Mouse (Mus musculus) limb, embryonic 10.5 days (tissue): Measurements from ENCODE around the gene Egflam. TPM values are rescaled to one million over a fixed set of nuclear protein-coding genes. Genes with fewer than 3 reads are reported as not detected.
A peak's percentile ranks its signal among the peaks of the same experiment; 100 is the strongest.

ENCODE experiments used
- DNase-seq: peaks from one replicate; pipeline ENCODE4 v3.0.0-alpha.2; 2017; ENCODE audit warnings: low spot score
- H3K27ac ChIP-seq: fragments of 300-500 bp; sonication (generic); 2 replicates; pipeline ENCODE4 v1.5.1; 2016; ENCODE audit warnings: mild to moderate bottlenecking
- H3K27me3 ChIP-seq: fragments of 300-500 bp; sonication (generic); 2 replicates; pipeline ENCODE4 v1.6.1; 2016; ENCODE audit warnings: low read depth, mild to moderate bottlenecking; ENCODE audit not compliant: poor library complexity, severe bottlenecking
- H3K36me3 ChIP-seq: fragments of 300-500 bp; sonication (generic); 2 replicates; pipeline ENCODE4 v1.6.1; 2016; ENCODE audit warnings: mild to moderate bottlenecking, moderate library complexity
- H3K4me1 ChIP-seq: fragments of 300-500 bp; sonication (generic); 2 replicates; pipeline ENCODE4 v1.6.1; 2016
- H3K4me3 ChIP-seq: fragments of 300-500 bp; sonication (generic); 2 replicates; pipeline ENCODE4 v1.5.1; 2016; ENCODE audit warnings: mild to moderate bottlenecking, moderate library complexity
- H3K9me3 ChIP-seq: fragments of 300-500 bp; sonication (generic); replicated peaks from 2 replicates; pipeline ENCODE4 v1.6.1; 2016; ENCODE audit warnings: mild to moderate bottlenecking
- WGBS: fragments of 180-500 bp; shearing (Covaris S2); methylation state at CpG from one replicate; pipeline ENCODE4 v1.1.7; 2016; 5-methylcytosine and 5-hydroxymethylcytosine counted together
- polyA plus RNA-seq: library from polyadenylated mRNA; unstranded; fragments of >200 nt; fragmentation: Nextera tagmentation; extraction: Ambion mirVana; gene quantifications from 2 replicates; pipeline ENCODE4 v1.2.1, GENCODE M21; 2016

Egflam gene
- polyA plus RNA-seq, 1 experiment from 2014 or later = 11.4 TPM

GRCm38 (mm10) chr15:7203606-7204330 lies 194.4 kb downstream of the Egflam start:
- Histone ChIP-seq H3K4me3 (no peak overlapping the region), H3K27ac (peak overlapping the region; percentile 62), H3K27me3 (no peaks in the 10 kb centered on the region), H3K9me3 (no peaks in the 10 kb centered on the region), H3K4me1 (peaks cover 63% of the 10 kb centered on the region), H3K36me3 (0 out of 2 replicates have a peak, but pooled peaks cover 6% of the 10 kb centered on the region)
- 63% methylated on average over 9 of the region's 9 CpGs for WGBS
- DNase-seq = no peak

GRCm38 (mm10) chr15:7202981-7203380 lies 195.2 kb downstream of the Egflam start:
- H3K27me3 ChIP-seq = no peaks in the 10 kb centered on the region
- no peaks in the 10 kb centered on the region for H3K9me3 ChIP-seq
- H3K4me3 ChIP-seq = no peak overlapping the region
- WGBS = 95% methylated on average over 5 of the region's 5 CpGs
- peaks cover 69% of the 10 kb centered on the region for H3K4me1 ChIP-seq
- 0 out of 2 replicates have a peak, but pooled peaks cover 6% of the 10 kb centered on the region for H3K36me3 ChIP-seq
- H3K27ac ChIP-seq = peak overlapping the region; percentile 62; the same call in 1 of the 2 replicates
- no peak for DNase-seq

GRCm38 (mm10) chr15:7201421-7202380 lies 196.5 kb downstream of the Egflam start:
- H3K36me3 ChIP-seq = no peaks in the 10 kb centered on the region
- DNase-seq = no peak
- H3K27ac ChIP-seq = peak overlapping the region; percentile 57
- WGBS = 73% methylated on average over 9 of the region's 9 CpGs
- H3K9me3 ChIP-seq = no peaks in the 10 kb centered on the region
- H3K4me3 ChIP-seq = no peak overlapping the region
- H3K4me1 ChIP-seq = peaks cover 70% of the 10 kb centered on the region
- H3K27me3 ChIP-seq = no peaks in the 10 kb centered on the region

GRCm38 (mm10) chr15:7200286-7200685 lies 197.9 kb downstream of the Egflam start:
- Histone ChIP-seq H3K36me3 (no peaks in the 10 kb centered on the region), H3K9me3 (no peaks in the 10 kb centered on the region), H3K4me1 (peaks cover 64% of the 10 kb centered on the region), H3K27me3 (no peaks in the 10 kb centered on the region), H3K27ac (no peak overlapping the region), H3K4me3 (no peak overlapping the region)
- 77% methylated on average over 6 of the region's 6 CpGs for WGBS
- no peak for DNase-seq

GRCm38 (mm10) chr15:7198816-7199215 lies 199.4 kb downstream of the Egflam start:
- no peak for DNase-seq

GRCm38 (mm10) chr15:7197652-7198445 lies 200.3 kb downstream of the Egflam start:
- Histone ChIP-seq H3K27ac (peak overlapping the region; percentile 50; the same call in 1 of the 2 replicates), H3K36me3 (no peaks in the 10 kb centered on the region), H3K27me3 (no peaks in the 10 kb centered on the region), H3K4me3 (no peak overlapping the region), H3K4me1 (peaks cover 67% of the 10 kb centered on the region), H3K9me3 (no peaks in the 10 kb centered on the region)
- 78% methylated on average over 3 of the region's 3 CpGs for WGBS
- DNase-seq = no peak

More at GRCm38 (mm10) chr15:7198816-7199215, 199.4 kb downstream of the Egflam start:
- H3K9me3 ChIP-seq = no peaks in the 10 kb centered on the region
- no peak overlapping the region for H3K4me3 ChIP-seq
- no peaks in the 10 kb centered on the region for H3K36me3 ChIP-seq
- peaks cover 66% of the 10 kb centered on the region for H3K4me1 ChIP-seq
- H3K27ac ChIP-seq = peak overlapping the region; percentile 67
- 61% methylated on average over 2 of the region's 2 CpGs for WGBS
- H3K27me3 ChIP-seq = no peaks in the 10 kb centered on the region

- DNase-seq = no peak
- H3K4me3 ChIP-seq = no peak overlapping the region
- 67% methylated on average over 6 of the region's 6 CpGs for WGBS
- H3K27ac ChIP-seq = peak overlapping the region; percentile 44; the same call in 1 of the 2 replicates
- H3K36me3 ChIP-seq = peaks cover 23% of the 10 kb centered on the region
- no peaks in the 10 kb centered on the region for H3K27me3 ChIP-seq
- H3K9me3 ChIP-seq = no peaks in the 10 kb centered on the region
- H3K4me1 ChIP-seq = peaks cover 51% of the 10 kb centered on the region
Observed at GRCm38 (mm10) chr15:7194748-7195221, 203.4 kb downstream of the Egflam start.

GRCm38 (mm10) chr15:7194147-7194720 lies 204.0 kb downstream of the Egflam start:
- H3K4me3 ChIP-seq = no peak overlapping the region
- H3K27me3 ChIP-seq = no peaks in the 10 kb centered on the region
- peaks cover 28% of the 10 kb centered on the region for H3K36me3 ChIP-seq
- H3K4me1 ChIP-seq = peaks cover 46% of the 10 kb centered on the region
- no peak for DNase-seq
- H3K9me3 ChIP-seq = no peaks in the 10 kb centered on the region
- WGBS = 41% methylated on average over 13 of the region's 13 CpGs
- peak overlapping the region; percentile 50; the same call in 1 of the 2 replicates for H3K27ac ChIP-seq

- no peak for DNase-seq
- Histone ChIP-seq H3K36me3 (peaks cover 30% of the 10 kb centered on the region), H3K27ac (no peak overlapping the region), H3K9me3 (no peaks in the 10 kb centered on the region), H3K4me3 (no peak overlapping the region), H3K27me3 (no peaks in the 10 kb centered on the region), H3K4me1 (peaks cover 31% of the 10 kb centered on the region)
- 89% methylated on average over 2 of the region's 2 CpGs for WGBS
Observed at GRCm38 (mm10) chr15:7192582-7192981, 205.6 kb downstream of the Egflam start.

GRCm38 (mm10) chr15:7191074-7191473 lies 207.1 kb downstream of the Egflam start:
- 79% methylated on average over 4 of the region's 4 CpGs for WGBS
- DNase-seq = no peak
- Histone ChIP-seq H3K27ac (no peak overlapping the region), H3K4me3 (no peak overlapping the region), H3K36me3 (peaks cover 43% of the 10 kb centered on the region), H3K27me3 (no peaks in the 10 kb centered on the region), H3K9me3 (no peaks in the 10 kb centered on the region), H3K4me1 (peaks cover 29% of the 10 kb centered on the region)

GRCm38 (mm10) chr15:7189678-7190454 lies 208.3 kb downstream of the Egflam start:
- Histone ChIP-seq H3K27me3 (no peaks in the 10 kb centered on the region), H3K27ac (no peak overlapping the region; the same call in 1 of the 2 replicates), H3K4me1 (peaks cover 18% of the 10 kb centered on the region), H3K4me3 (no peak overlapping the region), H3K36me3 (peaks cover 55% of the 10 kb centered on the region), H3K9me3 (no peaks in the 10 kb centered on the region)
- DNase-seq = no peak
- 94% methylated on average over 22 of the region's 22 CpGs for WGBS
